Mouse (Mus musculus) ES-E14 (cell line): ENCODE data around the gene Mphosph9.

Experiments used
- CHD2 ChIP-seq: IDR thresholded peaks from 2 replicates; pipeline ENCODE4 v1.6.1; 2014; ENCODE audit warnings: mild to moderate bottlenecking, low read depth, low read length, inconsistent platforms
- MAFK ChIP-seq: IDR thresholded peaks from 2 replicates; pipeline ENCODE4 v1.6.1; 2014; ENCODE audit warnings: mild to moderate bottlenecking, low read depth, low read length, inconsistent platforms; ENCODE audit not compliant: insufficient read depth
- ZC3H11A ChIP-seq: IDR thresholded peaks from 2 replicates; pipeline ENCODE4 v1.6.1; 2012; ENCODE audit warnings: low read depth, mild to moderate bottlenecking, inconsistent platforms, low read length, borderline replicate concordance
- ZNF384 ChIP-seq: IDR thresholded peaks from 2 replicates; pipeline ENCODE4 v1.6.1; 2012; ENCODE audit warnings: low read depth, low read length, inconsistent platforms

DNA sequence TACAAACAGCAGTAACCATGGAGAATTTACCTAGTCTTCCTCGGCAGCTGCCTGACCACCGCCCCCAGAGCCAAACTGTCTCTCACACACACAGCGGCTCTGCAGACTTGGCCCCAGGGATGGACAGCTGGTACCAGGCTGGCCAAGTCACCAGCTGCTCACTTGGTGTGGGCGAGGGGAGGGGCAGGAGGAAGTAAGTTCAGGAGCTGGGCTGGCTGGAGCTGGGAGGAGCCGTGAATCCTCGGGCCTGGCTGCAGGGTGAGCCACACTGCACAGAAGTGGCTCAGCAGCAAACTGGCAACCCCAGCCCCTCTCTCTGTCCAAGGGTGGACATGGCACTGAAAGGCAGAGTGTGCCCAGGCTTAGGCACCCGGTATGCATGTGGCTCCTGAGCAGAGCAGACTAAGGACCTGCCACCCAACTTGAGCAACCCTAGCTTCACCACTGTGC is 23.4 kb upstream of the Mphosph9 start:
- no peak for TF ChIP-seq ZC3H11A
- no peak for TF ChIP-seq ZNF384
- no peak for TF ChIP-seq CHD2
- TF ChIP-seq MAFK = no peak
